Mouse (Mus musculus) frontal cortex, adult 2 months (tissue): ENCODE measurements at regions not wholly inside any gene's neighbourhood (a gene's known extent, or its start where the extent isn't known, plus 50 kb on each side); places are given as distances from the start of the nearest gene placed in this dataset.

ENCODE experiments used
- DNase-seq, 2 experiments: peaks; one replicate each; pipeline ENCODE4 v3.0.0; 2022; ENCODE audit warnings: low spot score in 1 of 2; ENCODE audit errors: extremely low spot score in 1 of 2

GRCm38 (mm10) chr6:89050575-89051270, 148.7 kb downstream of the Tpra1 start:
- peak in 1 of 2 experiments; percentile 49 for DNase-seq

GRCm38 (mm10) chr6:89052758-89053460, 150.9 kb downstream of the Tpra1 start:
- no peak for DNase-seq

- DNase-seq = no peak
These were observed 152.0 kb downstream of the Tpra1 start for GRCm38 (mm10) chr6:89054060-89054459.

- DNase-seq = no peak
These were observed 157.5 kb downstream of the Tpra1 start for GRCm38 (mm10) chr6:89059431-89059975.

DNA sequence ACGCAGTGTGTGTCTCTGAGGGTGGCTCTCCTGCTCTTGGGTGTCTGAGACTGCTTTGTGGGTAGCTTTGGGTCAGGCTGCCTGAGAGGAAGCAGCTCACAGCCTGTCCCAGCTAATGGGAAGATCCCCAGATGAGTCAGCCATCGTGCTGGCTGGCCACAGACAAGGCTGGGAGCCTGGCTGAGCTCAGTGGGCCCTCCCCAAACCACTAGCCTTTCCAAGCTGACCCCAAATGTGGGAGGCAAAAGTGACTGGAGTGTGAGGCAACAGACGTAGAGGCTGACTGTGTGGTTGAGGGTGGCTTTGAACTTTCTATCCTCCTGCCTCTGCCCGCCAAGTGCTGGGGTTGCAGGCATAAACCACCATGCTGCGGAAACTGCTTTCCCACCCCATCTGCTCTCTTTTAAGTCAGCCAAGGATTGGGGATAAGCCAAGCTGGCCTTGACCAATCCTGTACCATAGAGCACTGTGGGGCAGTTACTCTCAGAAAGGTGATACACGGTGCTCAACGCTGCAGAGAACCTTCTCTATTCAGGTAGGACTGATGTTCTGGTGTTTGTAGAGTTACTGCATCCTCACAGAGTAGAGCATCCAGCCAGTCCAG, 163.0 kb downstream of the Tpra1 start:
- DNase-seq = no peak

- no peak for DNase-seq
These were observed 164.5 kb downstream of the Tpra1 start for GRCm38 (mm10) chr6:89066588-89066987.

GRCm38 (mm10) chr6:89068286-89068685, 166.2 kb downstream of the Tpra1 start:
- DNase-seq = peak in 1 of 2 experiments; percentile 53

GRCm38 (mm10) chr6:89069108-89069507, 167.1 kb downstream of the Tpra1 start:
- no peak for DNase-seq

- DNase-seq = no peak
These were observed 168.0 kb downstream of the Tpra1 start for GRCm38 (mm10) chr6:89070011-89070410.

DNA sequence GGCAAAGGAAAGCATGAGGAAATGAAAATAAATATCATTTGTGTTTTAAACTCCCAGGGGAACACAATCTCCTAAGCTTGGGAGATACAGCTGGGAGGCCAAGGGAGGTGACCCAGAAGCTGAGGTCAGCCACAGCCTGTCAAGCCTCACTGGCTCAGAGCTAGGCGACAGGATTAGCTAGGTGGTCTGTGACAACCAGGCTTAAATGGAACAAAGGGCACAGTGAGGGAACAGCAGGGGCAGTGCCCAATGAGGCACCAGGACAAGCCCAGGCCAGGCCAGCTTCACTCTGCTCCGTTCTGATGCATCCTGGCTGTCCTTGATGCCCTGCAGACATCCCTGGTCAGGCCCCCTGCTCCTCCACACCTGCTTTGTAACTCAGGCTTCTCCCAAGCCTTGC, 169.7 kb downstream of the Tpra1 start:
- no peak for DNase-seq

- no peak for DNase-seq
These were observed 170.5 kb downstream of the Tpra1 start for GRCm38 (mm10) chr6:89072569-89072968.

GRCm38 (mm10) chr6:89081624-89082300, 179.7 kb downstream of the Tpra1 start:
- no peak for DNase-seq

- DNase-seq = no peak
These were observed 182.4 kb downstream of the Tpra1 start for GRCm38 (mm10) chr6:89084437-89084836.

DNA sequence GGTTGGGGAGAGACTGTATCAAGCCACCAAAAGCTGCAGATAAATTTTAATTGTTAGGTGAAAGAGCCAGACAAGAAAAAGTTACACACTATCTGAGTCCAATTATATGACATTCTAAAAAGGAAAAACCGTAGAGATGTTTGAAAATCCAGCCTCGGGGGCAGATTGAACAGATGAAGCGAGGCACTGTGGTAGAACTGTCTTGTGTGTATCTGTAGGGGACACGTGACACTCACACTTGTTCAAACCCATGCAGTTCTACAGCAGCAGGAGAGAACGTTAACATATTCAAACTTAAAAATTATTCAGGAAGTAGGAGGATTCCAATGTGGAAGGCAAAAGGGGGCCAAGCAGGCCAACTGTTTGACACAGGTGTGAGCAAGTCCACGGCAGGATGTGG, 183.1 kb downstream of the Tpra1 start:
- DNase-seq = peak in 1 of 2 experiments; percentile 35

GRCm38 (mm10) chr6:89087620-89088019, 185.6 kb downstream of the Tpra1 start:
- no peak for DNase-seq

GRCm38 (mm10) chr6:89090096-89090495, 188.0 kb downstream of the Tpra1 start:
- peak; percentile 39 to 60 for DNase-seq

DNA sequence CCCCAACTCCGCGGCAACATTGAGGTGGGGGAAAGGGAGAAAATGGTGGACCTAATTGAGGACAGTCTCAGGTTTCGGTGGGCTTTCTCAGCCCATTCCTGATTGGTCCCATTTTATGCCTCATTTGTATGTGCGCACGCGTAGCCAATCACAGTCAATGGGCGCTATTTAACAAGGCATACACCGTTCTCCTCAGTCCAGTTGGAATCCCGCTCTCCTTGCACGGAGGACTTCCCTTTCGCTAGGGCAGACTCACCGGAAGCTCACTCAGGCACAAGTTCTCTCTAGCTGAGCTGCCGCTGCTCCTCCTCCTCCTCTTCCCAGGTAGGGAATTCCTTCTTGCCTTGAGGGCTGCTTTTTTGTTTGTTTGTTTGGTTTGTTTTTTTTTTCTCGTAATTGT, 193.9 kb downstream of the Tpra1 start:
- no peak for DNase-seq

DNA sequence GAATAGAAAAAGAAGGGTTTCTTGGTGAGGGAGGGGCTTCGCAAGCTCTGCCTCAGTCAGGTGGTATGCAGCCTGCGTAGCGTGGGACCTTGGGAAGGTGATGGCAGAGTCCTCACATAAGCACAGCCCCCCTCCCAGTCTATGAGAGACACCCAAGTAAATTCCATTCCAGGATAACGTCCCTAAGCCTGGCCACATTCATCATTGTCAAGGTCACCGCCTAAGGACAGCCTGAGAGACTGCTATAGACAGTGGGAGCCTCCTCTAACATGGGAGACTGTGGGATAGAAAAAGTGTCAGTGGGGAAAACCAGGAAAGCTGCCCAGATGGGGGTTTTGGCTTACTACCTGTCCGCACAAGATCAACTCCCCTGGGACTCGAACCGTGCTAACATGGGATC, 195.5 kb downstream of the Tpra1 start:
- DNase-seq = no peak

DNA sequence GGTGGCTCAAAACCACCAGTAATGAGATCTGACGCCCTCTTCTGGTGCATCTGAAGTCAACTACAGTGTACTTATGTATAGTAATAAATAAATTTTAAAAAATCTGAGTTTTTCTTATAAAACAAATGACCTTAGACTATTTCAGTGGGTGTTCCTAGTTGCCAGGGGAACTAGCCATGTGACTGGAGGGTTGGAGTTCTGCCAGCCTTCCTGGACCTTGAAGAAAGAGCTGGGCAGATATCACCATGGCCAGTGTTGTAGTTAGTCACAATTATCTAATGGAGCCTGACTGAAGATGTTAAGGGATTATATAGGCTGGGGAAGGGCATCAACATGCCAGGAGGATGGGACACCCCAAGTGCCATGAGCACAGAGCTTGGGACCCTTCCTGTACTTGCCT, 217.2 kb downstream of the Tpra1 start:
- DNase-seq = no peak

DNA sequence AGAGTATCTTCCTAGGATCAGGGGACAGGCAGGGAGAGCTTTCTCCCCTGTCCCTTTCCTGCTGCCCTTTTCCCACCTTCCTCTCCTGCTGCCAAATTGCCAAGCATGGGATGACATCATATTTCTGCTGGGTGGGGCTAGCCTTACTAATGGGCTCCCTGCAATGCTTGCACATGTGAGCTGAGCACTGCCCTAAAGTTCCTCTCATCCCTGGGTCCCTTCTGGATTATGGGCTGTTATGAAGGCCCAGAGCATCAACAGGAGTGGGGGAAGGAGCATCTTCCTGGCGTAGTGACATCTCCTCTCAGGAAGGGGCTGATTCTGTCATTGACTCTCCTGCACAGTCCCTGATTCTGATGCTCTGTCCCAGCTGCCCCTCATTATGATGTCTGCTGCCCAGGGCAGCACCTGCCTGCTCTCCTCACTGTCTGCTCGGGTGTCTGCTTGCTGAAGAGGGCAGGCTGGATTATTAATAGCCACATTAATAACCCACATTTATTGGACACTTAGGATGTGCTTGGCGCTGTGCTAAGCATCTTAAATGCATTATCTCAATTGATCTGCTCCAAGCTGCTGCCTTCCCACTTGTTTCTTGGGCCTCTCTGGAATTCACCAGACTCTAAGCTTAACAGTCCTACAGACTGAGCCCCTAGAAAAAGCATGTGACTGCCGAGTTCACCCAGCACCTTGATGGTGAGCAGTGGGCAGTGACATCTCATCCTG, 219.1 kb downstream of the Tpra1 start:
- no peak for DNase-seq
